Mouse (Mus musculus) ES-E14 (cell line): ENCODE results near the gene Slc52a3. TPM values are rescaled to one million over a fixed set of nuclear protein-coding genes. Genes with fewer than 3 reads are reported as not detected.
A peak's percentile ranks its signal among the peaks of the same experiment; 100 is the strongest.

Experiments used
- DNase-seq: peaks from one replicate; pipeline ENCODE4 v3.0.0-alpha.2; 2013; ENCODE audit warnings: low read depth, low spot score
- H3K27ac ChIP-seq: 2 replicates; pipeline ENCODE4 v1.5.1; 2012; ENCODE audit warnings: low read depth, mild to moderate bottlenecking, low read length, moderate library complexity, mixed read lengths; ENCODE audit not compliant: poor library complexity, insufficient read depth, severe bottlenecking
- H3K36me3 ChIP-seq: 2 replicates; pipeline ENCODE4 v1.6.1; 2012; ENCODE audit warnings: mild to moderate bottlenecking, low read length, moderate library complexity, mixed read lengths; ENCODE audit not compliant: control insufficient read depth, poor library complexity, insufficient read depth, severe bottlenecking
- H3K4me1 ChIP-seq, 2 experiments: fragments of 150-350 bp in 1 of 2; sonication (generic) in 1 of 2; 2 replicates each; pipeline ENCODE4 v1.6.1; 2012; ENCODE audit warnings: low read length in 2 of 2, mild to moderate bottlenecking in 1 of 2, mixed read lengths in 1 of 2; ENCODE audit not compliant: control insufficient read depth in 2 of 2, insufficient read depth in 2 of 2, poor library complexity in 1 of 2
- H3K4me3 ChIP-seq, 2 experiments: fragments of 150-350 bp in 1 of 2; sonication (generic) in 1 of 2; 2 replicates each; pipeline ENCODE4 v1.5.1; 2012; ENCODE audit warnings: low read length in 2 of 2, low read depth in 1 of 2, mild to moderate bottlenecking in 1 of 2, mixed read lengths in 1 of 2; ENCODE audit not compliant: insufficient read depth in 1 of 2, poor library complexity in 1 of 2, severe bottlenecking in 1 of 2
- H3K9ac ChIP-seq: 2 replicates; pipeline ENCODE4 v1.6.1; 2012; ENCODE audit warnings: low read depth, mild to moderate bottlenecking, low read length, mixed read lengths; ENCODE audit not compliant: poor library complexity, insufficient read depth, severe bottlenecking
- H3K9me3 ChIP-seq: fragments of 150-350 bp; sonication (generic); 2 replicates; pipeline ENCODE4 v1.6.1; 2012; ENCODE audit warnings: low read depth, mild to moderate bottlenecking, low read length; ENCODE audit not compliant: control insufficient read depth, insufficient read depth
- CHD2 ChIP-seq: IDR thresholded peaks from 2 replicates; pipeline ENCODE4 v1.6.1; 2014; ENCODE audit warnings: mild to moderate bottlenecking, low read depth, low read length, inconsistent platforms
- HCFC1 ChIP-seq: IDR thresholded peaks from 2 replicates; pipeline ENCODE4 v1.6.1; 2012; ENCODE audit warnings: low read length, inconsistent platforms, borderline replicate concordance; ENCODE audit not compliant: insufficient read depth
- MAFK ChIP-seq: IDR thresholded peaks from 2 replicates; pipeline ENCODE4 v1.6.1; 2014; ENCODE audit warnings: mild to moderate bottlenecking, low read depth, low read length, inconsistent platforms; ENCODE audit not compliant: insufficient read depth
- ZC3H11A ChIP-seq: IDR thresholded peaks from 2 replicates; pipeline ENCODE4 v1.6.1; 2012; ENCODE audit warnings: low read depth, mild to moderate bottlenecking, inconsistent platforms, low read length, borderline replicate concordance
- ZNF384 ChIP-seq: IDR thresholded peaks from 2 replicates; pipeline ENCODE4 v1.6.1; 2012; ENCODE audit warnings: low read depth, low read length, inconsistent platforms
- in situ Hi-C, 2 experiments: fragments of 600-800 bp; cut with MboI; formaldehyde crosslinking; loops; one replicate each; pipeline ENCODE4 v1.15.1; 2025; ENCODE audit warnings: low sequenced_read_pairs in 2 of 2, inconsistent platforms in 1 of 2; ENCODE audit not compliant: unreplicated experiment in 2 of 2
- total RNA-seq: library from RNA; depleted of rRNA; stranded (reverse); fragments of 300-350 nt; gene quantifications from 2 replicates; pipeline ENCODE4 v1.2.3, GENCODE M21; 2012

Gene Slc52a3
- total RNA-seq, 1 experiment: 4.4 TPM

DNA sequence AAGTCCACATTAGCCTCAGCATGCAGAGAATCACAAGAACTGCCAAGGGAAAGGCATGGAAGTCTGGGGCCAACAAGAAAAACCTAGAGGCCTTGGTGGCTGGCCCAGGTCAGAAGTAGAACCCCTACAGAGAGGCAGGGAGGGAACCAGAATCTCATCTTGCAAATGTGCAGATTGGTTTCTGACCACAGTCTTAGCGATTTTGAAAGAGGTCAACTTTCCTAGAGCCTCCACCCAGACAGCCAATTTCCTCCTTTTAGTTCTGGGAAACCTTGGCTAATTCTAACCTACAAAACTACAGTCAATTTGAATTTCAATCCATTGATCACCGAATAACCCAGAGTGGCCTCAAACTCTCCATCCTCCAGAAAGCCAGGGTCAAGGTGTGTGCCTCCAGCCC is 16.4 kb downstream of the Slc52a3 start:
- no peak overlapping the region for H3K4me3 ChIP-seq
- no peak overlapping the region; the same call in 1 of the 2 replicates for H3K9ac ChIP-seq
- H3K9me3 ChIP-seq: no peaks in the 10 kb centered on the region
- H3K27ac ChIP-seq: peak overlapping the region; percentile 96
- H3K4me1 ChIP-seq: peaks cover 3 to 34% of the 10 kb centered on the region in 2 experiments; a peak in 3 of 4 replicates
- H3K36me3 ChIP-seq: no peaks in the 10 kb centered on the region
- DNase-seq: no peak
- no peak for TF ChIP-seq ZNF384
- in situ Hi-C loops: no loop called here

DNA sequence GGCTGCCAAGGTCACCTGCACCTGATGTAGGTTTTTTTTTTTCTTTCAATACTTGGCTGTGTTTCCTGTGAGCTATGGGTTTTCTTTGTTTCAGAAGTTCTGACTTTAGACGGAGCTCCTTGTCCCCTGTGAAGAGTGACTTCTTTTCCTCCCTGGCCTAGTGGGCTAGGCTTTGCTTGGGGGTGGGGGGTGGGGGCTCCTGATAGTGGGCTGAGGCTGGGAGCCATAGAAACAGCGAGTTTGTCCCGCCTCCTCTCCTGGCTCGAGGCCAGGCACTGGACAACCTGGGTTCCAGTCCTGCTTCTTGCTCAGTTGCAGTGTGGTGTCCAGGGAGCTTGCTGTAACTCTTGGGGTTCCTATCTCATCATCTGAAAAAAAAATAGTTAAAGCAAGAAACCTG is 19.7 kb downstream of the Slc52a3 start:
- peak; percentile 90; the same call in 1 of the 2 replicates for TF ChIP-seq ZNF384
- TF ChIP-seq ZC3H11A: no peak
- peaks cover 0 to 25% of the 10 kb centered on the region in 2 experiments; a peak in 2 of 4 replicates for H3K4me1 ChIP-seq
- no peaks in the 10 kb centered on the region for H3K9me3 ChIP-seq
- H3K4me3 ChIP-seq: no peak overlapping the region
- in situ Hi-C loops: no loop called here
- peak overlapping the region; percentile 57; the same call in 1 of the 2 replicates for H3K27ac ChIP-seq
- no peak for DNase-seq
- no peak overlapping the region for H3K9ac ChIP-seq
- no peaks in the 10 kb centered on the region for H3K36me3 ChIP-seq

GRCm38 (mm10) chr2:152016666-152017065 is 20.4 kb downstream of the Slc52a3 start:
- no peak for TF ChIP-seq HCFC1
- no peak for TF ChIP-seq MAFK
- no peak for TF ChIP-seq CHD2
- TF ChIP-seq ZC3H11A: no peak
- no peak for TF ChIP-seq ZNF384
- Histone ChIP-seq H3K4me1 (peaks cover 0 to 20% of the 10 kb centered on the region in 2 experiments; a peak in 2 of 4 replicates), H3K9me3 (no peaks in the 10 kb centered on the region), H3K4me3 (no peak overlapping the region), H3K9ac (no peak overlapping the region), H3K27ac (peak overlapping the region; percentile 57; the same call in 1 of the 2 replicates), H3K36me3 (no peaks in the 10 kb centered on the region)
- in situ Hi-C loops: no loop called here
- no peak for DNase-seq

DNA sequence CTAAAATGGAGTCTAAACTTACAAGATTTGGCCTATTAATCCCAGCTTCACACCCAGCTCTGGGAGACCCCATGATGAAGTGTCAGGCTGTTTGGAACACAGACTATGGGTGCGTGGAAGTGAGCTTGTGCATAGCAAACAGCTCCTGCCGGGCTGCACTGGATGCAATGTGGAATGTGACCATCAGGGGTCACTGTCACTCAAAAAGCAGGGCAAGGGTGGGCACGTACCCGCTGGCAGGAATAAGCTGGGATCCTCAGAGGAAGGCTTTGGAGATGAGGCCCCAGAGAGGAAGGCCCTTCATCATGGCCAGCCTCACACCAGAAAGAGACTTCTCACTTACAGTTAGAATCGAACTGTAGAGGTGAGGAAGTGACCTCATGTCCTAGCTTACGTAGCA is 23.9 kb downstream of the Slc52a3 start:
- no peak for DNase-seq
- Histone ChIP-seq H3K9ac (no peak overlapping the region), H3K4me1 (peaks cover 3 to 14% of the 10 kb centered on the region in 2 experiments), H3K9me3 (no peaks in the 10 kb centered on the region), H3K27ac (no peak overlapping the region), H3K36me3 (no peaks in the 10 kb centered on the region), H3K4me3 (no peak overlapping the region)
- in situ Hi-C loops: loop anchor here in 1 of 2 experiments (10.0 kb wide), 1 partner anchor 345 kb away; no protein-coding TSS in a partner anchor
- TF ChIP-seq ZC3H11A: peak; percentile 19; the same call in 1 of the 2 replicates
- no peak for TF ChIP-seq CHD2

- H3K4me1 ChIP-seq: peaks cover 3 to 7% of the 10 kb centered on the region in 2 experiments; a peak in 3 of 4 replicates
- in situ Hi-C loops: loop anchor here in 1 of 2 experiments (10.0 kb wide), 1 partner anchor 343 kb away; no protein-coding TSS in a partner anchor
- no peak overlapping the region for H3K9ac ChIP-seq
- DNase-seq: no peak
- no peak overlapping the region for H3K4me3 ChIP-seq
- H3K27ac ChIP-seq: no peak overlapping the region
- TF ChIP-seq HCFC1: no peak
- no peak for TF ChIP-seq ZNF384
- TF ChIP-seq MAFK: no peak
- no peak for TF ChIP-seq ZC3H11A
- no peak for TF ChIP-seq CHD2
- H3K36me3 ChIP-seq: no peaks in the 10 kb centered on the region
- H3K9me3 ChIP-seq: no peaks in the 10 kb centered on the region
These were observed 25.7 kb downstream of the Slc52a3 start for GRCm38 (mm10) chr2:152022022-152022421.
